ENCODE assay signal across 9 mouse cellular contexts in genomic region chr2:33908374-33908773, GRCm38 (mm10). TPM values are rescaled to one million over a fixed set of nuclear protein-coding genes. Genes with fewer than 3 reads are reported as not detected.
A peak's percentile ranks its signal among the peaks of the same experiment; 100 is the strongest.
DNase-seq lines count a peak whose midpoint lies in the region; ATAC-seq lines count a peak whose summit lies in the region.
"Had no signal": no experiment of that assay in that cellular context is flagged by ENCODE, and none has a peak within 500 bp of the region (broad histone marks: within the 10 kb centered on the region; RNA-seq: fewer than 3 reads in every experiment).

No protein-coding gene starts in this region.

- intact Hi-C loops in heart, postnatal 10 days (cut with DNase I): no loop called here

- H3K27me3 ChIP-seq in embryonic facial prominence, embryonic 11.5 days (ENCODE audit: control insufficient read depth, insufficient read depth, low read length): no peaks in the 10 kb centered on the region
- H3K27me3 ChIP-seq: CH12.LX had no signal

- no peak overlapping the region for H3K9ac ChIP-seq in embryonic facial prominence, embryonic 11.5 days (replicated peaks; ENCODE audit: low read length)

- DNase-seq in frontal cortex, postnatal 25 days (ENCODE audit: low spot score in 2 of 2): no peak
- DNase-seq in embryonic facial prominence, embryonic 11.5 days (ENCODE audit: low spot score): peak; percentile 54
- peak; percentile 54 to 58 for DNase-seq in heart, postnatal 10 days
- DNase-seq in kidney, postnatal 25 days: peak; percentile 23 to 56
- peak; percentile 72 to 88 for DNase-seq in lung, postnatal 4 days
- peak; percentile 79 to 87 for DNase-seq in thymus, postnatal 36 days
- DNase-seq in cerebellum, adult 9-11 months: no peak

- H3K4me3 ChIP-seq in embryonic facial prominence, embryonic 11.5 days (ENCODE audit: low read depth, low read length): no peak overlapping the region

- no peaks in the 10 kb centered on the region for H3K4me1 ChIP-seq in embryonic facial prominence, embryonic 11.5 days (ENCODE audit: control insufficient read depth, insufficient read depth, low read length)

- WGBS in embryonic facial prominence, embryonic 11.5 days: 47% methylated on average over 8 of the region's 8 CpGs

- ATAC-seq in frontal cortex, adult (ENCODE audit: low TSS enrichment): peak; percentile 50; the same call in 1 of the 2 replicates
- no peak for ATAC-seq in embryonic facial prominence, embryonic 11.5 days (replicated peaks; ENCODE audit: insufficient number of reproducible peaks, low FRiP score, low TSS enrichment, low read depth)

- H3K36me3 ChIP-seq in embryonic facial prominence, embryonic 11.5 days (replicated peaks; ENCODE audit: control insufficient read depth, insufficient read depth, low read depth, low read length): no peaks in the 10 kb centered on the region

- no peak overlapping the region for H3K4me2 ChIP-seq in embryonic facial prominence, embryonic 11.5 days (ENCODE audit: low read depth, low read length)

- no peaks in the 10 kb centered on the region for H3K9me3 ChIP-seq in embryonic facial prominence, embryonic 11.5 days (replicated peaks; ENCODE audit: control insufficient read depth, low read length)

- no peak overlapping the region for H3K27ac ChIP-seq in embryonic facial prominence, embryonic 11.5 days (replicated peaks; ENCODE audit: low read depth, low read length)

RNA-seq across cellular contexts. Expression of gene Mvb12b, which starts 20.6 kb away (rescaled TPM):
- 23.3 and 25.6 TPM in 2 replicates for polyA plus RNA-seq in embryonic facial prominence, embryonic 11.5 days (2014; fragmentation: Nextera tagmentation; extraction: Ambion mirVana)
- 10 to 100 TPM; 26.1 to 26.8 TPM for total RNA-seq in heart, postnatal 10 days (2021)

Comparison
In these comparisons a context has a peak if more than half of its experiments do, and no peak if none do; other contexts are left out.
1. DNase-seq: peak in embryonic facial prominence, embryonic 11.5 days (single experiment), heart, postnatal 10 days (2 of 2), kidney, postnatal 25 days (2 of 2), lung, postnatal 4 days (2 of 2) and thymus, postnatal 36 days (2 of 2); none in frontal cortex, postnatal 25 days (0 of 2) and cerebellum, adult 9-11 months (single experiment).